Mouse (Mus musculus) gastrocnemius, adult 8-10 months (tissue): ENCODE data around the gene Olfr1360. TPM values are rescaled to one million over a fixed set of nuclear protein-coding genes. Genes with fewer than 3 reads are reported as not detected.

ENCODE experiments used
- DNase-seq, 2 experiments: peaks; one replicate each; pipeline ENCODE4 v3.0.0; 2022; ENCODE audit warnings: low spot score in 2 of 2
- microRNA-seq: library from miRNA; unstranded; fragments of <30 nt; microRNA quantifications from one replicate; pipeline ENCODE4 v1.2.0, GENCODE M21; 2022
- total RNA-seq, 4 experiments: library from RNA; stranded (reverse); gene quantifications; 2 replicates each; pipeline ENCODE4 v1.2.4; 2022

Gene Olfr1360
- total RNA-seq, 4 experiments from 2014 or later, result not detected

DNA sequence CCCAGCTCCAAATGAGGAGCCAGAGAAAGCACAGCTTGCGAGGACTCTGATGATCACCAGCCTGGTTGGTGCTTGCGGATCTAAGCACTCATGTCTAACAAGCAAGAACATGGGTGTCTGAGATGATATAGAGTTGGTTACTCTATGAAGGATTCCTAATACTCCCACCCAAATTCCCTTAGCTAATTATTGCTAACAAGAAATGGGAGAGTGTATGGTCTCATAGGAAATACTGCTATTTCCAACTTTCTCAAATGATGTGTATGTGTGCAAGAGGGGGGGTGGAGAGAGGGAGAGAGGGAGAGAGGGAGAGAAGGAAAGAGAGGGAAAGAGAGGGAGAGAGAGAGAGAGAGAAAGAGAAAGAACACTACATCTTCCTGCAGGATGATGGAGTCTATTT, 13.9 kb downstream of the Olfr1360 start, which contains the start of gene Olfr1361:
TSS of gene Olfr1361 (minus strand) at position 101 of the 400 bp plus-strand sequence.
- no peak for DNase-seq

- no peak for DNase-seq
Observed at GRCm38 (mm10) chr13:21642418-21642817, 34.8 kb downstream of the Olfr1360 start, which contains the start of gene Olfr11. Gene Olfr11 (minus strand): TSS chr13:21642518.

Small RNA genes lying within 50 kb of the gene (microRNA-seq; reads per million reads assigned to microRNA genes)
- not detected for gene Gm44357
- not detected for gene Gm44367

Other genes starting within 250 kb of the Olfr1360 start
- gene Pgbd1, start 236.3 kb downstream of the Olfr1360 start, total RNA-seq, result under 1 TPM in 3 of 4 experiments, not detected in 1; 0.36 to 0.53 (median 0.46) TPM
- 10 to 100 TPM; 12.9 to 15.9 (median 14.5) TPM for gene Zscan26, start 223.7 kb downstream of the Olfr1360 start, total RNA-seq
- gene Nkapl, start 208.9 kb downstream of the Olfr1360 start, total RNA-seq, result under 1 TPM in 3 of 4 experiments, not detected in 1; 0.19 to 0.22 (median 0.20) TPM
- gene Zkscan4, start 198.5 kb downstream of the Olfr1360 start, total RNA-seq, result 1 to 10 TPM in 1 of 4 experiments, under 1 TPM in 3; 0.27 to 1.1 (median 0.43) TPM
- gene Gm10065, start 198.0 kb downstream of the Olfr1360 start, total RNA-seq, result not detected
- 10 to 100 TPM; 20.3 to 26.8 (median 22.2) TPM for gene AK157302, start 182.2 kb downstream of the Olfr1360 start, total RNA-seq
- 100 to 1,000 TPM in 1 of 4 experiments, 10 to 100 TPM in 3; 74.4 to 112 (median 87.3) TPM for gene Gm11273, start 176.0 kb downstream of the Olfr1360 start, total RNA-seq
- gene Zkscan8, start 146.3 kb downstream of the Olfr1360 start, total RNA-seq, result 1 to 10 TPM; 4.6 to 9.3 (median 7.2) TPM
- not detected for gene Olfr1366, start 134.6 kb downstream of the Olfr1360 start, total RNA-seq
- gene Olfr1535, start 117.5 kb downstream of the Olfr1360 start, total RNA-seq, result not detected
- not detected for gene Olfr1364, start 95.6 kb downstream of the Olfr1360 start, total RNA-seq
- not detected for gene Olfr1362, start 63.4 kb downstream of the Olfr1360 start, total RNA-seq
- gene Olfr11, start 34.9 kb downstream of the Olfr1360 start, total RNA-seq, result not detected
- not detected for gene Olfr1361, start 14.0 kb downstream of the Olfr1360 start, total RNA-seq
- not detected for gene Olfr1359, start 20.7 kb upstream of the Olfr1360 start, total RNA-seq
- 1 to 10 TPM in 3 of 4 experiments, under 1 TPM in 1; 0.99 to 6.6 (median 3.4) TPM for gene Hist1h2bl, start 38.7 kb upstream of the Olfr1360 start, total RNA-seq
- 1 to 10 TPM in 3 of 4 experiments, not detected in 1; 1.8 to 3.3 (median 2.6) TPM for gene Hist1h2ai, start 39.0 kb upstream of the Olfr1360 start, total RNA-seq
- not detected for gene Hist1h3h, start 40.3 kb upstream of the Olfr1360 start, total RNA-seq
- gene Hist1h2bm, start 44.6 kb upstream of the Olfr1360 start, total RNA-seq, result not detected
- gene Hist1h4j, start 57.7 kb upstream of the Olfr1360 start, total RNA-seq, result 1 to 10 TPM in 1 of 4 experiments, under 1 TPM in 2, not detected in 1; 0.67 to 1.6 (median 0.90) TPM
- 10 to 100 TPM in 1 of 4 experiments, 1 to 10 TPM in 3; 5.0 to 10.8 (median 6.7) TPM for gene Hist1h4k, start 73.1 kb upstream of the Olfr1360 start, total RNA-seq
- gene Hist1h2ak, start 76.4 kb upstream of the Olfr1360 start, total RNA-seq, result not detected
- gene Hist1h2bn, start 76.7 kb upstream of the Olfr1360 start, total RNA-seq, result 1 to 10 TPM in 2 of 4 experiments, not detected in 2; 1.5 to 1.8 TPM
- 1 to 10 TPM in 1 of 4 experiments, under 1 TPM in 2, not detected in 1; 0.40 to 1.2 (median 0.70) TPM for gene Hist1h1b, start 103.2 kb upstream of the Olfr1360 start, total RNA-seq
- gene Hist1h3i, start 106.0 kb upstream of the Olfr1360 start, total RNA-seq, result 10 to 100 TPM in 3 of 4 experiments, 1 to 10 TPM in 1; 9.4 to 19.6 (median 16.7) TPM
- gene Hist1h2an, start 109.8 kb upstream of the Olfr1360 start, total RNA-seq, result not detected
- gene Hist1h2bp, start 110.1 kb upstream of the Olfr1360 start, total RNA-seq, result 1 to 10 TPM in 1 of 4 experiments, under 1 TPM in 1, not detected in 2; 0.73 to 2.1 TPM
- 10 to 100 TPM; 13.3 to 26.7 (median 21.1) TPM for gene Hist1h2bq, start 132.8 kb upstream of the Olfr1360 start, total RNA-seq
- 1 to 10 TPM in 1 of 4 experiments, not detected in 3; 3.4 TPM for gene Hist1h2ao, start 133.1 kb upstream of the Olfr1360 start, total RNA-seq
- 10 to 100 TPM; 49.7 to 72.4 (median 56.2) TPM for gene Hist1h4m, start 134.3 kb upstream of the Olfr1360 start, total RNA-seq
- gene Hist1h4n, start 154.8 kb upstream of the Olfr1360 start, total RNA-seq, result 10 to 100 TPM in 1 of 4 experiments, 1 to 10 TPM in 1, not detected in 2; 9.2 to 18.0 TPM
- 1 to 10 TPM in 2 of 4 experiments, not detected in 2; 1.4 to 2.6 TPM for gene Hist1h2ap, start 156.1 kb upstream of the Olfr1360 start, total RNA-seq
- 10 to 100 TPM; 13.3 to 26.6 (median 21.0) TPM for gene Hist1h2br, start 156.3 kb upstream of the Olfr1360 start, total RNA-seq